Mouse (Mus musculus): Measurements from ENCODE around the gene Kndc1.

- TF ChIP-seq GATA1 (IDR thresholded peaks at IDR 0.05; ENCODE audit: low read length) (no peak), TAL1 (IDR thresholded peaks at IDR 0.05; ENCODE audit: low read length) (no peak)
Measured at GRCm38 (mm10) chr7:139894655-139895557, at the start of gene Kndc1.
